Mouse (Mus musculus): ENCODE results near the gene Srrm3. TPM values are rescaled to one million over a fixed set of nuclear protein-coding genes. Genes with fewer than 3 reads are reported as not detected.

Gene Srrm3
- total RNA-seq, 2 experiments from 2014 or later, result 0.08 to 0.12 TPM

Small RNA genes within 50 kb of the gene (microRNA-seq; reads per million reads assigned to microRNA genes)
- not detected for gene Gm23268

Other genes with a start within 250 kb of the Srrm3 start
- not detected for gene Ccl26, start 243.3 kb upstream of the Srrm3 start, total RNA-seq (2021)
- 1 to 10 TPM; 3.8 to 5.2 TPM for gene Ccl24, start 233.8 kb upstream of the Srrm3 start, total RNA-seq (2021)
- gene Rhbdd2, start 174.3 kb upstream of the Srrm3 start, total RNA-seq (2021), result 10 to 100 TPM; 14.9 to 18.9 TPM
- 10 to 100 TPM; 39.2 to 41.9 TPM for gene Por, start 136.9 kb upstream of the Srrm3 start, total RNA-seq (2021)
- 10 to 100 TPM; 11.9 to 15.8 TPM for gene Tmem120a, start 62.4 kb upstream of the Srrm3 start, total RNA-seq (2021)
- under 1 TPM; 0.47 to 0.49 TPM for gene Styxl1, start 28.5 kb upstream of the Srrm3 start, total RNA-seq (2021)
- 100 to 1,000 TPM; 712 to 717 TPM for gene Mdh2, start 28.4 kb upstream of the Srrm3 start, total RNA-seq (2021)
- 100 to 1,000 TPM; 499 to 513 TPM for gene Hspb1, start 81.0 kb downstream of the Srrm3 start, total RNA-seq (2021)
- 100 to 1,000 TPM; 340 to 349 TPM for gene Ywhag, start 127.7 kb downstream of the Srrm3 start, total RNA-seq (2021)
- gene Ssc4d, start 167.6 kb downstream of the Srrm3 start, total RNA-seq (2021), result 1 to 10 TPM; 1.3 to 1.6 TPM
- gene Zp3, start 173.2 kb downstream of the Srrm3 start, total RNA-seq (2021), result not detected
- gene Dtx2, start 187.9 kb downstream of the Srrm3 start, total RNA-seq (2021), result 10 to 100 TPM; 12.9 to 14.4 TPM
- under 1 TPM; 0.10 to 0.23 TPM for gene Upk3b, start 231.6 kb downstream of the Srrm3 start, total RNA-seq (2021)
- under 1 TPM; 0.26 to 0.66 TPM for gene Upk3bl, start 247.6 kb downstream of the Srrm3 start, total RNA-seq (2021)